Mouse (Mus musculus) ES-E14 (cell line): ENCODE measurements around the gene Grip1. TPM values are rescaled to one million over a fixed set of nuclear protein-coding genes. Genes with fewer than 3 reads are reported as not detected.

Source experiments
- DNase-seq: peaks from one replicate; pipeline ENCODE4 v3.0.0-alpha.2; 2013; ENCODE audit warnings: low read depth, low spot score
- H3K27ac ChIP-seq: 2 replicates; pipeline ENCODE4 v1.5.1; 2012; ENCODE audit warnings: low read depth, mild to moderate bottlenecking, low read length, moderate library complexity, mixed read lengths; ENCODE audit not compliant: poor library complexity, insufficient read depth, severe bottlenecking
- H3K36me3 ChIP-seq: 2 replicates; pipeline ENCODE4 v1.6.1; 2012; ENCODE audit warnings: mild to moderate bottlenecking, low read length, moderate library complexity, mixed read lengths; ENCODE audit not compliant: control insufficient read depth, poor library complexity, insufficient read depth, severe bottlenecking
- H3K4me1 ChIP-seq, 2 experiments: fragments of 150-350 bp in 1 of 2; sonication (generic) in 1 of 2; 2 replicates each; pipeline ENCODE4 v1.6.1; 2012; ENCODE audit warnings: low read length in 2 of 2, mild to moderate bottlenecking in 1 of 2, mixed read lengths in 1 of 2; ENCODE audit not compliant: control insufficient read depth in 2 of 2, insufficient read depth in 2 of 2, poor library complexity in 1 of 2
- H3K4me3 ChIP-seq, 2 experiments: fragments of 150-350 bp in 1 of 2; sonication (generic) in 1 of 2; 2 replicates each; pipeline ENCODE4 v1.5.1; 2012; ENCODE audit warnings: low read length in 2 of 2, low read depth in 1 of 2, mild to moderate bottlenecking in 1 of 2, mixed read lengths in 1 of 2; ENCODE audit not compliant: insufficient read depth in 1 of 2, poor library complexity in 1 of 2, severe bottlenecking in 1 of 2
- H3K9ac ChIP-seq: 2 replicates; pipeline ENCODE4 v1.6.1; 2012; ENCODE audit warnings: low read depth, mild to moderate bottlenecking, low read length, mixed read lengths; ENCODE audit not compliant: poor library complexity, insufficient read depth, severe bottlenecking
- H3K9me3 ChIP-seq: fragments of 150-350 bp; sonication (generic); 2 replicates; pipeline ENCODE4 v1.6.1; 2012; ENCODE audit warnings: low read depth, mild to moderate bottlenecking, low read length; ENCODE audit not compliant: control insufficient read depth, insufficient read depth
- CHD2 ChIP-seq: IDR thresholded peaks from 2 replicates; pipeline ENCODE4 v1.6.1; 2014; ENCODE audit warnings: mild to moderate bottlenecking, low read depth, low read length, inconsistent platforms
- HCFC1 ChIP-seq: IDR thresholded peaks from 2 replicates; pipeline ENCODE4 v1.6.1; 2012; ENCODE audit warnings: low read length, inconsistent platforms, borderline replicate concordance; ENCODE audit not compliant: insufficient read depth
- MAFK ChIP-seq: IDR thresholded peaks from 2 replicates; pipeline ENCODE4 v1.6.1; 2014; ENCODE audit warnings: mild to moderate bottlenecking, low read depth, low read length, inconsistent platforms; ENCODE audit not compliant: insufficient read depth
- ZC3H11A ChIP-seq: IDR thresholded peaks from 2 replicates; pipeline ENCODE4 v1.6.1; 2012; ENCODE audit warnings: low read depth, mild to moderate bottlenecking, inconsistent platforms, low read length, borderline replicate concordance
- ZNF384 ChIP-seq: IDR thresholded peaks from 2 replicates; pipeline ENCODE4 v1.6.1; 2012; ENCODE audit warnings: low read depth, low read length, inconsistent platforms
- in situ Hi-C, 2 experiments: fragments of 600-800 bp; cut with MboI; formaldehyde crosslinking; loops; one replicate each; pipeline ENCODE4 v1.15.1; 2025; ENCODE audit warnings: low sequenced_read_pairs in 2 of 2, inconsistent platforms in 1 of 2; ENCODE audit not compliant: unreplicated experiment in 2 of 2
- total RNA-seq: library from RNA; depleted of rRNA; stranded (reverse); fragments of 300-350 nt; gene quantifications from 2 replicates; pipeline ENCODE4 v1.2.3, GENCODE M21; 2012

The Grip1 gene
- total RNA-seq, 1 experiment: 4.2 TPM

DNA sequence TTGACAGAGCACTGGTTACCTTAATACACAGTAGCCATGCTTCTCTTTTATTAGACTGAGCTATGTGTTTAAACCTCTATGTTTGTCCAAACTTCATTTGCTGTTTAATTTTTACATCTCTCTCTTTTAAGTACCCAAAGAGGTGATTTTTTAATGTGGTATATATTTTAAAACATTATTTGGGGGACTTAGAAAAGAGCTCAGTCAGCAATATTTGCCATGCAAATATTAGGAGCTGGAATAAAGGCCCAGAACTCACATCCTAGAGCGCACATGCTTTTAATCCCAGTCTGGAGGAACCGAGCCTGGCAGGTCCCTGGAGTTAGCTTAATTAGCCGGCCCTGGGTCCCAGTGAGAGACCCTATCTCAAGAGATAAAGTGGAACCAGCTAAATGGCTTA, 507.3 kb downstream of the Grip1 start:
- Histone ChIP-seq H3K9ac (no peak overlapping the region), H3K4me3 (no peak overlapping the region), H3K27ac (no peak overlapping the region), H3K4me1 (no peaks in the 10 kb centered on the region), H3K36me3 (no peaks in the 10 kb centered on the region), H3K9me3 (no peaks in the 10 kb centered on the region)
- in situ Hi-C loops: no loop called here
- TF ChIP-seq MAFK (peak; percentile 73; the same call in 1 of the 2 replicates), HCFC1 (no peak)
- DNase-seq: no peak

DNA sequence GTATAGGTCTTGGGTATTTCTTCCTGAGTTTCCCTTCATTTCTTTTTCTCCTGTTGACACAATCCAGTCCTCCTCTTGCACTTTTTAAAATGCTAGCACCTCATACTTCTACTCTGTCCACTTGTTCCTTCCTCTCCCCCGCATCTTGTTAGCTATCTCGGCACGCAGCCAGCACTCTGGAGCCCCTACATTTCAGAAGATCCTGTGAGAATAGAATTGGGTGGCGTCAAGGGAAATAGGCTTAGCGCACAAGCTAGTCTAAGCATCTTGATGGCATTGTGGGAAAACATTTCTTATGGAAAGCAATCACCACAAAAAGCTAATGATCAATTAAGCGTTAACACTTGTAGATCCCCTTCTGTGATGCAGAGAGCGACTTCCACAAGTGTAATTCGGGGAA, 512.7 kb downstream of the Grip1 start:
- in situ Hi-C loops: no loop called here
- no peak overlapping the region for H3K9ac ChIP-seq

DNA sequence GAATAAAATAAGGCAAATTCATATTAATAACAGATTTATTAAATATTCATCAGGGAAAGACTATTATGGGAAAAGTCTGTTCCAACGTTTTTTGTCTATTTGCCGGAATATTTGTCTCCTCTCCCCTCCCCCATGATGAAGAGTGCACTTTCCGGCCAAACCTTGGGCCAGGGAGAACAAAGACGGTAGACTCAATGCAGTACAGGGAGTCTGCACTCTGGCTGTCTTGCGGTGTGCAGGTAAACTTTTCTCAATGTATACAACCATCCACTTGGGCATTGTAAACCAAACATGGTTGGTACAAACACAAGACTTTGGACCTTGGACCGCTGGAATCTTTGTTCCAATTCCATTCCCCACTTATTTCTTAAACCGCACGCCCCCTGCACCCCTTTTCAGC, 525.8 kb downstream of the Grip1 start:
- Histone ChIP-seq H3K9ac (no peak overlapping the region), H3K36me3 (no peaks in the 10 kb centered on the region), H3K4me3 (peak overlapping the region; percentile 37 to 51; a peak in 2 of 4 replicates), H3K9me3 (no peaks in the 10 kb centered on the region), H3K27ac (no peak overlapping the region; the same call in 1 of the 2 replicates), H3K4me1 (peaks cover 0 to 11% of the 10 kb centered on the region in 2 experiments; a peak in 1 of 4 replicates)
- in situ Hi-C loops: no loop called here
- DNase-seq: no peak
- TF ChIP-seq HCFC1 (no peak), CHD2 (no peak), ZC3H11A (no peak), MAFK (no peak)

More for the DNA sequence above, 512.7 kb downstream of the Grip1 start:
- H3K36me3 ChIP-seq: no peaks in the 10 kb centered on the region
- no peaks in the 10 kb centered on the region for H3K9me3 ChIP-seq
- DNase-seq: no peak
- no peaks in the 10 kb centered on the region for H3K4me1 ChIP-seq
- no peak for TF ChIP-seq ZNF384
- no peak for TF ChIP-seq CHD2
- no peak for TF ChIP-seq MAFK
- no peak for TF ChIP-seq ZC3H11A
- TF ChIP-seq HCFC1: no peak
- no peak overlapping the region for H3K4me3 ChIP-seq
- H3K27ac ChIP-seq: no peak overlapping the region

DNA sequence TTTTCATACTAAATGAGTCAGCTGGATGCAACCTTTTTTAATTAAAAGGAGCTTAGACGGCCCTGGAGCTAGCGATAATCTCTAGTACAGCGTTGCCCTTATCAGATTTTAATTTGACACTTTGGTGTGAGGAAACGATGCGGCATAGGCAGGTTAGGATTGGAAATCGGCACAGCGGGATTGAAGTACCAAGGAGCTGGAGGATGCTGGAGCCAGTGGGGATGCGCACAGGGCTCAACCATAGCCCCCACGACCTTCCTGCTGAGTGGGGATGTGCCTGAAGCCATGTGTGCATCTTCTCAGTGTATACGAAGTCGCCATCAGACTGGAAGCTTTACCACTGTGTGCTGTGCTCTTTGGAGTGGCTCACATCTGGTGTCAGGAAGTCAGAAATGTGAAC, 526.4 kb downstream of the Grip1 start:
- in situ Hi-C loops: no loop called here
- TF ChIP-seq MAFK (no peak), CHD2 (no peak), ZNF384 (no peak), ZC3H11A (no peak), HCFC1 (no peak)
- H3K36me3 ChIP-seq: no peaks in the 10 kb centered on the region
- H3K4me3 ChIP-seq: 0 out of 4 replicates have a peak overlapping the region, but pooled peaks of 1 of the 2 experiments have one; percentile 30
- H3K4me1 ChIP-seq: peaks cover 0 to 11% of the 10 kb centered on the region in 2 experiments; a peak in 1 of 4 replicates
- H3K9ac ChIP-seq: no peak overlapping the region
- no peaks in the 10 kb centered on the region for H3K9me3 ChIP-seq
- DNase-seq: no peak
- H3K27ac ChIP-seq: no peak overlapping the region

DNA sequence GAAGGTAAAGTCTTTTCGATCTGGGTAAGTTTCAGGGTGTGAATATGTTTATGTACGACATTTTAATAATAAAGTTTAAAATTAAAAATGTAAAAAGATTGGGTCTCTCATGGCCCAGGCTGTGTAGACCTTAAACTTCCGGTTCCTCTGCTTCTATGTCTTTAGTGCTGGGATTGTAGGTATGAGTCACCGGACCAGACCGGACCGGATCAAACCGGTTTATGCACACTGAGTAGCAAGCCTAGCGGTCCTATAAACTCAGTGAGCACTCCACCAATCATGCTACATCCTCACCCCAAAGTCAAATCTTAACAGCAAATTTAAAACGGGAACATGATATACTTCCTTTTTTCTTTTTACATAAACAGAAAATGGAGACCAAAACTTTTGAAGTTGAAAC, 530.7 kb downstream of the Grip1 start:
- DNase-seq: peak; percentile 20
- Histone ChIP-seq H3K9me3 (no peaks in the 10 kb centered on the region), H3K4me1 (peaks cover 0 to 8% of the 10 kb centered on the region in 2 experiments; a peak in 1 of 4 replicates), H3K4me3 (no peak overlapping the region), H3K27ac (no peak overlapping the region), H3K9ac (no peak overlapping the region), H3K36me3 (no peaks in the 10 kb centered on the region)
- in situ Hi-C loops: no loop called here
- no peak for TF ChIP-seq CHD2
- TF ChIP-seq HCFC1: no peak
- TF ChIP-seq MAFK: no peak
- no peak for TF ChIP-seq ZC3H11A
- TF ChIP-seq ZNF384: no peak
